Mouse (Mus musculus): ENCODE measurements around the gene Btbd9.

DNA sequence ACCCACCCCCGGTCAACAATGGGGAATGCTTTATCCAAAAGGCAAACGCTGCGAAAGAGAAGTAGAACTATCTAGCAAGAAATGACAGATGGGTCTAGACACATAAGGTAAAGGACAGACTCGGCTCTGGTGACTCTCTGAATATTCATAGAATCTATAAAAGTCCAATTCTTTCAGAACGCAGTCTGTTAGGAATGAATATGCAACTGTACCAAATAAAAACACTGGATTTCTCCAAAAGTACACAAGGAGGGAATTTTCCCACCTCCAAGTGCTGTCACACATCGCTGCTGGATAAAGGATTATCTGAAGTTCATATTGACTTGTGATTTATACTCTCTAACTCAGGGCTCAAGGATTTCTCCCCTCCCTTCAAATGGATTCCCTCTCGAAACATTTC lies 118.8 kb downstream of the Btbd9 start:
- TF ChIP-seq GATA1 (IDR thresholded peaks at IDR 0.05; ENCODE audit: borderline replicate concordance, low read length) (no peak), FLI1 (IDR thresholded peaks at IDR 0.05; ENCODE audit: low read length) (no peak)

Measured in megakaryocyte, embryonic 14.5 days (primary cell).